Mouse (Mus musculus) right cerebral cortex, postnatal 4 days (tissue): ENCODE data around the gene Impdh2.

Experiments
- DNase-seq: peaks from one replicate; pipeline ENCODE4 v3.0.0-alpha.2; 2022

Gene Impdh2

DNA sequence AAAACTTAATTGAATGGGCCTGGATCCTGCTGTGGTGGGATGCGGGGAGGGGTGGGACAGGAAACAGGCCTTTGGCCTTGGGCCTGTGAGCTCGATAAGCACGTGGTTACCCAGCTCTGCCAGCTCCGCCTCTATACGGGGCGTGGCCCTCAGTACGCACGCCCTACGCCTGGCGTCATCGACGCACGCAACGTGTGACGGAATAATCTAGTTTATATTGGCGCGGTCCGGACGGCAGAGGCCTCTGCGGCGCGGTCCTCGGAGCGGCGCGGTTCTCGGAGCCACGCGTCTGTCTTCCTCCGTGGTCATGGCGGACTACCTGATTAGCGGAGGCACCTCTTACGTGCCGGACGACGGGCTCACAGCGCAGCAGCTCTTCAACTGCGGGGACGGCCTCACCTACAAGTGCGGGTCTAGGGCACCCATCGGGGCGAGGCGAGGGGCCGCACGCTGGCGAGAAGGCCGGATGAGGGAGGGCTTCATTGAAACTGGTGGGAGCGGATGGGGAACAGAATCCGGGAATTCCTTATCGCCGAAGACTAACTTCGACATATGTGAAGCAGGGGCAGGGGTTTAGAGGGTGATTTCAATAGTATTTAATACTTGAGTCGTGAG, at the start of gene Impdh2:
TSS of gene Impdh2 (plus strand) at position 60 of the 615 bp plus-strand sequence.
- peak; percentile 88 for DNase-seq

DNA sequence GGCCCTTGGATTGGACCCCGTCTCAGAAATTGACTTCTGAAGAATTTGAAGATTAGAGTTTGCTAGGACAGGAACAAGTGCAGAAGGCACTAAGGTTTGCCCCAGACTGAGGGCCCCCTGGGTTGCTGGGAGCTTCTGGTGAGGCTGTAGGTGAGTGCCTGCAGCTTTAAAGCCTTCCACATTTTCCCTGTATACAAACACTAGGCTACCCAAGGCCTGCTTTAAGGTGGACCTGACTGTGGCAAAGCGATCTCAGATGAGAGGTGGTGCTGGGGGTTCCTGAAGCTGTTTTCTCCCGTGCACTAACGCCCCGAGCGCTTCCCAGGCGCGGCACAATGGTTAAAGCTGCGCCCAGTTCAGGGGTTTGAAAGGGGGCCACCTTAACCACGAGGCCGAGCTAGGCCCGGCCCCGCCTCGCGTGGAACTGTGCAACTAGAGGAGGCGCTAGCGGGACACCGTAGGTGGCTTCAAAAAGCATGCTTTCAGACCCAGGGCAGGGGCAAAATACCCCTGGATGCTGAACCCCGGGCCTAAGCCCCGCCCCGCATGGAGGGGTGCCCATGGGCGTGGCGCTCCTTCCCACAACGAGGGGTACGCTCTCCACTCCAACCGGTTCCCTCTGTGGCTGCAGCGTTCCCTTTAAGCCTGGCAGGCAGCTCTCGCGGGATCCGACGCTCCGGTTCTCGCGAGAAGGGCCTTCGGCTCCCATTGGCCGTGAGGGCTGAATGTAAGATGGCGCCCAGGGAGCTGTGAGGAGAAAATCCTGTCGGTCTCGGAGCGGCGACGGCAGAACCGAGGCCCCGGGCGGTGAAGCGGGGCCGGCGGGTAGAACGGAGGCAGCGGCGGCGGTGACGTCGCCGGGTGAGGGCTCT, 43.5 kb upstream of the Impdh2 start, which contains the start of gene Qrich1:
TSS of gene Qrich1 (plus strand) at position 427 of the 872 bp plus-strand sequence.
- peak; percentile 92 for DNase-seq

DNA sequence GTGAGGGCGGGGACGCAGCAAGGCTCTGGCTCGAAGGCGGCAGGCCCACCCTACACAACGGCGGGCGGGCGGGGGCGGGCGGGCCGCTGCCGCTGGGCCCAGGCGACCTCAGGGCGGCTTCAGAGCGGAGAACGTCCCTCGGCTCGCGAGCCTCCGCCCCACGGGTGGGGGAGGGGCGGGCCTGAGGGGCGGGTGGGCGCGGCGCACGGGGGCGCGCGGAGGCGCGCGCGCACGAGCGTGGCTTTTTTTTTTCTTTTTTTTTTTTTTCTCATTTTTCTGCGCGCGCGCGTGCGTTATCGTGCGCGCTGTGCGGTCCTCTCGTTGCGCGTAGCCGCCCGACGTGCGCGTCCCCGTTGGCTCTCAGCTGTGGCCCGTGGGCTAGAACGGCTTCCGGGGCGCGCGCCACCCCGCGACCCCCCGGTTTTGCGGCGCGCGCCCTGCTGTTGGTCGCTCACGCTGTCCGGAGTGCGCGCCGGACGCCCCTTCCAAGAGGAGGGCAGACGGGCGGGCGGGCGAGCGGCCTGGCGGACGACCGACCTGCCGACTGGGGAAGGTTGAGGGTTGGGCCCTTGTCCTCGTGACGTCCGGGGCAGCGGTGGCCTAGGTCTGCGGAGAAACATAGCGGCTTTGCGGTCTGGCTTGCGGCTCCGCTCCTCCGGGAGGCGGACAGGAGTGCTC, 42.7 kb upstream of the Impdh2 start:
- peak; percentile 90 for DNase-seq

DNA sequence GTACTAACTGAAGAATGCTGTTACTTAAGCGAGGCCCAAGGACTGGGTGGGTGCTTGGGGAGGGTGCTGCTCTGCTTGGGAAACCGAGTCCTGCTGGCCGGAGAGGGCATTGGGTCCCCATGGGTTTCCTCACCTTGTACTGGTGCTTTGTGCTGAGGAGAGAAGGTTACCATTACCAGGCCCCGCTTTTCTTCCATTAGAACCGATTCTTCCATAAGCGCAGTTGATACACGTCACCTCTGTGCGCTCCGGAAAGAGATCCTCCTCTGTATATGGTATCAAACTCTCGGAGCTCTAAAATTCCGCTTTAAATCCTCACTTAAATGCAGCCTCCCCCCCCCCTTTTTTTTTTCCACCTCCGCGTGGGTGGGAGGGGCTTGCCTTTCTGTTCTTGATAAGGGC, 42.2 kb upstream of the Impdh2 start:
- DNase-seq = peak; percentile 25

DNA sequence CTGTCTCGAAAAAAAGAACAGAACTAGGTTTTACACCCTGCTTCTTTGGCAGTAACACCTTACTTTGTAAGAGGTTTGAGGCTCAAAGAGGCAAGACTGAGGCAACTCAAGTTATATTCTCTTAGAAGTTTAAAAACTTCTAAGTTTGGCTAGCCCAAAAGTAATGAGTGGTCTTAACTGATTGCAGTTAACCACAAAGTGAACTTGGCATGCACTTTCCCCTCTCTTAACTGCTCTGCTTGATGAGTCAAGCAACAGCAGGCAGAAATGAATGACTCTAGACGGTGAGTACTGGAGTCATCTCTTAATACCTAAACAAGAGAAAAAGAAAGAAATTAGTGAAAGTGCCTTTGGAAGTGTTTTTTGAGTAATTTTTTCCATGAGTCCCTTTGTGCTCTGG, 38.5 kb upstream of the Impdh2 start:
- no peak for DNase-seq

DNA sequence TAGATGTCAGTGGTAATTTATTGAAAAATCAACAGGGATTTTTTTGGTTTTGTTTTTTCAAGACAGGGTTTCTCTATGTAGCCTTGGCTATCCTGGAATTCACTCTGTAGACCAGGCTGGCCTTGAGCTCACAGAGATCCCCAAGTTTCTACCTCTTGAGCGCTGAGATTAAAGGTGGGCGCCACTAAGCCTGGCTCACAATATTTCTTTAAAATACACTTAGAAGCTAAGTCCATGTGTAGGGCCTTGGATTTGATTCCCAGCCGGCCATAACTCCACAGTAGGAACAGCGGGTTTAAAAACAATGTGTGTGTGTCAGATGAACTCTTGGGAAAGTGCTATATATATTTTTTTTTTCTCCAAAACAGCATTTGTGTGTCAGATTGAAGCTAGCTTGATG, 36.7 kb upstream of the Impdh2 start:
- DNase-seq = no peak

DNA sequence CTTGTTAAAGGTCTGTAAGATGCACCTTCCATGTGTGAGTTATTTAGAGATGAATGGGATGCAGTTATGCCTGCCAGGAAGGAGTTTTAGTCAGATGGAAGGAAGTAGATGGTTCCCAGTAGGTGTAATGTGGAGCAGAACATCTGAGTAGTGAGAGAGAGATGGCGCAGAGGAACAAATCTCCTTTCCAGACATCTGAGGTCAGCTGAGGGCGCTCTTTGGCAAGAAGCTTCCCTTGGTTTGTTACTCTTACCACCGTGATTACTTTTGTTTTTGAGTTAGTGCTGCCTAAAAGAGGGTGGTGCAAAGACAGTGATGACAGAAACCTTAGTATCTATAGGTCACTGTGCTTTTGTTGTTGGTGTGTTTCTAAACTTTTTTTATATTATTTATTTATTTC, 34.7 kb upstream of the Impdh2 start:
- no peak for DNase-seq

DNA sequence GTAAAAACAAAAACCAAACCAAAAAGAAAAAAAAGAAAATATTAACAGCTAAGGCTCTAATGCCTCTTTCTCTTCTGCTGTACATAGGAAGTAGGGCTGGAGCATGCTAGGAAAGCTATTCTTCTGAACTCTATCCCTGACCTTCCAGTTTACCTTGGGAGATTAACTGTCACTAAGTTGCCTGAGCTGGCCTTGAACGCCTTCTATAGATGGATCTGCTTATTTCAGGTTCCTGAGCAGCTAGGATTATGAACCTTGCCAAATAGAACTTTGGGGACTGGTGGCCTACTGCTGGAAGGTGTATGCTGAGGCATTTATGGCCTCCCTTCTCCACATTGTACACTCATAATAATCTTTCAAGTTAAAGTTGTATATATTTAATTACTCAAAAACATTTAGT, 29.1 kb upstream of the Impdh2 start:
- no peak for DNase-seq

DNA sequence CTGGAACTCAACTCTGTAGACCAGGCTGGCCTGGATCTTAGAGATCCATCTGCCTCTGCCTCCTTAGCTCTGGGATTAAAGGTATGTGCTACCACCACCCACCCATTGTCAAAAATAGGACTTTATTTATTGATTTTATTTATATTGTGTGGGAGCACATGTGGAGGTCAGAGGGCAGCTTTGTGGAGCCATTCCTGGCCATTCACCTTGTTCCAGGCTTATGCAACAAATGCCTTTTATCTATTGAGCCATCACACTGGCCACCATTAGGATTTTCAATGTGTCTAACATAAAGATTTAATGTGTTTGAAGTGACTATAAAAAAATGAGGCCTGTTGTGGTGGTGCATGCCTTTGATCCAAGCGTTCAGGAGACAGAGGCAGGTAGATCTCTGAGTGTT, 28.6 kb upstream of the Impdh2 start:
- no peak for DNase-seq

DNA sequence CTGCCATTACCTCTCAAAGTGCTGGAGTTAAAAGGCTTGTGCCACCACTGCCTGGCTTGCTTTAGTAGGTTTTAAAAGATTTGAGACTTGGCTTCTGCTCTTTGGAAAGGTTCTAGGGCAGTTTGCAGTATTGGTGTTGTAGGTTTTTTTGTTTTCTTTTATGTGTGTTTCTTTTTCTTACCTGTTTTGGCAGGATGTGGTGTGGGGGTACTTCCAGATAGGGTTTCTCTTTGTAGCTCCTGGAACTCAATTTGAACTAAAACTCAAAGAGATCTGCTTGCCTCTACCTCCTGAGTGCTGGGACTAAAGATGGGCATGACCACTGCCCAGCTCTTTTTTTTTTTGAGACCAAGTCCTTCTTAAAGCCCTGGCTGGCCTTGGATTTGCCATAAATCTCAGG, 19.2 kb upstream of the Impdh2 start:
- no peak for DNase-seq

DNA sequence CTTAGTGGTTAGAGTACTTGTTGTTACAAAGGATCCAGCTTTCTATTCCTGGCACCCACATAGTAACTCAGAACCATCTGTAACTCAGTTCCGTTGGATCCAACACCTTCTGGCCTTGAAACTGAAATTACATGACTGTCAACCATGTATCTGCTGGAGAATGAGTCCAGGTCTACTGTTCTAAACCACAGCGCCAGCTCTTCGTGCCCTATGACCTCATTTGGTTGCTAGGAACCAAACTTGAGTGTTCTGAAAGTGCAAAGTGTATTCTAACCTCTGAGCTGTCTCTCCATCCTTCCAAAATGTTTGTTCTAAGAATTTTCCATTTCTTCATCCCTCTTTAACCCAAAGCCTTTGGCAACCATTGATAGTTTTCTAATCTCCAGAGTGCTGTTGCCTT, 14.1 kb upstream of the Impdh2 start:
- no peak for DNase-seq

DNA sequence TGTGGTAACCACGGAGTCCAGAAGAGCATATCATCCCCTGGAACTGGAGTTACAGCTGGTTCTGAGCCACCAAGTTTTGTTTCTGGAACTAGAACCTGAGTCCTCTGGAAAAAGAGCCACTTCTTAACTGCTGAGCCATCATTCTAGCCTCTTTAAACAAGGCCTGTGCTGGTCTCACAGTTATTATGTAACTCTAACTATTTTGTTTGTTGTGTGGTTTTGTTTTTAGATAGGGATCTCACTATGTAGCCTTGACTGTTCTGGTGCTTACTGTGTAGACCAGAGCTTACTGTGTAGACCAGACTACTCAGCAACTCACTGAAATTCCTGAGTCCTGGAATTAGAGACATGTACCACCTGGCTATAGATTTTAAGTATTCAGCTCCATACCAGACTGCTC, 13.2 kb upstream of the Impdh2 start:
- no peak for DNase-seq

DNA sequence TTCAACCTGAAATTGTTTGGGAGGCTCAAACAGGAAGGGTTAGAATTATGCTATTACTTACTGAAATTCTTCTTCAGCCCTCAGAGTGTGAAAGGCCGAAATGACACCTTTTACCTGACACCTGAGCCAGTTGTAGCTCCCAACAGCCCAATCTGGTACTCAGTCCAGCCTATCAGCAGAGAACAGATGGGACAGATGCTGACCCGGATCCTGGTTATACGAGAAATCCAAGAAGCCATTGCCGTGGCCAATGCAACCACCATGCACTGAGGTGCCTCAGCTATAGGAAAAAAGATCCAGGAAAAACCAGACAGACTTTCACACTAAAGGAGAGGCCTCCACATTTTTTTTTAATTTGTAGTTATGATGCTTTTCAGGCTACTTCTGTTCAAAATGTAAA, 917 bp upstream of the Impdh2 start:
- DNase-seq = no peak

DNA sequence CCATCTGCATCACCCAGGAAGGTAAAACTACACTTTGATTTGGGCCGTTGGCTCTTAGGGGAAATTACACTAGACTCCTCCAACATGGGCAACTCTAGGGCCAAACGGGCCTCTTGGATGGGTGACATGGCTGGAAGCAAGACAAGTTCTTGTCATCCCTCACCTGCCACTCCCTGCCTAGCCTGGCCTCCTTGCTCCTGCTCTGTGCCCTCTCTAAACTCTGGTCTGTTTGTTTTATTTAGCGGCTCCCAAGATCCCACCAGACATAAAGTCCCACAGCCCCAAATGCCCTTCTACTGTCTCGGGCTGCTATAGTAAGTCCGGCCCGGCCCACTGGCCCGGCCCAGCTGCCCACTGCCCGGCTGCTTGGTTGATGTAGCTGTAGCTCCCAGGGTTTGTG, 3.6 kb downstream of the Impdh2 start:
- no peak for DNase-seq

DNA sequence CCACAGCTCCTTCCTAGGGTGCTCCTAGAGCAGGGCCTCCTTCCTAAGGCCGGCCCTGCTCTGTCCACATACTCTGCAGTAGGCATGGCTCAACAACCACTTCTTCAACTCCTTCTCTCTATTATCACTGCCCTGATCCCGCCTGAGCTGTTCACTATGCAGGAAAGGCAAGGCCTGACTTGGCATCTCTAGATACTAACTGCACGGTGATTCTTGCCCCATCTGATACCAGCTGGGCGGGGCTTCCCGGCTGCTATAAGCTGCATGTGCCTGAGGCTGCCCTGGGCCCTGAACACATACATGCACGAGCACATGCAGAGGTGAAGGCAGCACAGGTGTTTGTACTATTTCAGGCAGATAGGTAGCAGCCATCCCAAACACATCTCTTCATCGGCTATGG, 4.0 kb downstream of the Impdh2 start:
- no peak for DNase-seq

DNA sequence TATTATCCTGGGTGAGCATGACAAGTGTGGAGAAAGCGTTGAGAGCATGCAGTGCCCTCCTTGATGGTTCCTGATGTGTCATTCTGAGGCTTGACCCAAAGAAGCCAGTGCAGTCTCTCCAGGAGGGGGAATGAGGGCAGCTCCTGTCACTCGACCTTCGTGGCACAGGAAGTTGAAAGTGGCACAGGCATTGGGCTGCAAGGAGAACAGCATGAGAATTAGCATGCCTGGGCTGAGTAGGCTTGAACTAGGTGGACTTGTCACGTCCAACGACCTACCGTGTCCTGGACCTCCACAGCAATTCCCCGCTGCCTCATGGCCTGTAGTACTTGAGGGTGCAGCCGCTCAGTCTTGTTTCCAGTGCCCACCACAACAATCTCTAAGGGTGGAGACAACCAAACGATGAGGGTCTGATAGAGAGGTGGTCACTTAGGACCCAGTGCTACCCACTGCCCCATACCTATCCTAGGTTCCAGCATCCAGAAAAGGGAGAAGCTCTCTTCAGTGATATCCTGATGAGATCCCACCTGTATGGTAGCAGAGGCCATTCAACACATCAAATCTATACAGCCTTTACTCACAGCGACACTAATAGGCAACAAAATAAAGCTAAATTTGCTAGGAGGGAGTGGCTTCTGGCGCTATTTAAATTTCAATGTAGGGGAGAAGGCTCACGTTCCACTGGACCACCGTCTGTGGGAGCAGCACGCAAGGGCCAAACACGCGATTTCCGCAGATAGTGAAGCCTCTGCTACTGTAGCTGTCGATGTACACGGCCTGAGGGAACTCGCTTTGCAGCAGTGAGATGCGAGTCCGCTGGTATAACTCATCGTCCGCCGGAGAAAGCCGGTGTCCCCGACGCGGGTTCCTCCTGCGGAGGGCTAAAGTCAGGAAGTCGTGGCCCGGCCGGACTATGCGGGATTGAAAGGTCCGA, 6.1 kb downstream of the Impdh2 start:
- no peak for DNase-seq

DNA sequence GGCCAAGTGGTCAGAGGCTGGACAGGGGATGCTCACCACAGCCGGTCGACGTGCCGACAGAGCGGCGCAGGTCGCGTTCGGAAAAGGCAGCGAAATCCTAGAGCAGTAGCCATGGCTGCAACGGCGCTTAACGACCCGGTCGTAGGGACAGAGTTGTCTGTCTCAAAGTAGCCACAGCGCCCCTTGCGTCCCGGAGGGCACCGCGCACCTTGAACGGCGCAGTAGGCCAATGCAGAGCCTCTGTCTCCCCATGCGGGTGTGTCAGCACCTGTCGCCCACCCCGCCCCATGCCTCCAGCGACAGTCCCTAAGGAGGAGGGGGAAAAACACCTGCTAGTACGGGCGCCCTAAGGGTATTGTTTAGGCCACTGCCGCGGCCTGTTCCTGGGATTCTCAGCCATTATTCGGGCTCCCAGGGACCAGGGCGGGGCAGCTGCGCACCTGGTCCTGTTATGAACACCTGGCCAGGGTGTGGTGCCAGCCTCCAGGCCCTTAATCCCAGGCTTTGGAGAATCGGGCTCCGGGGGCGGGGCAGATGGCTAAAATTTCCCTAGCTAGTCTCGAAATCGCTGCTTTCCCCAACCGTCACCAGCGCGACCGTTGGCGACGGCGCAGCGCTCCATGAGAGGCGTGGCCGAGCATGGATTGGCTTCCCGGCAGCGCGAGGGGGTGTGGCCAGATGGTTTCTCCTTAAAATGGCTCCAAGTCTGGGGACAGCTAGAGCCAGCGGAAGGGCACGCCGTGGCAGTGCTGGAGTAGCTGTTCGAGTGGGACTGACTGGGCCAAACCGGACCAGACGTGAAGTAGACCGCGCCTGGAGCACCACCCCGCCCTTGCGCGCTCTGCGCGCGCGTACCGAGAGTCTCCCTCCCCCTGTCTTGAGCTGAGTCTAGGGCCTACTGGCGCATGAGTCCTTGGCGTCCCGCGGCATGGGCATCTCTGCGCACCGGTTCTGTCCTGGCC, 7.0 kb downstream of the Impdh2 start, which contains the start of gene Ndufaf3:
TSS of gene Ndufaf3 (minus strand) at position 620 of the 962 bp plus-strand sequence.
- DNase-seq = peak; percentile 97

DNA sequence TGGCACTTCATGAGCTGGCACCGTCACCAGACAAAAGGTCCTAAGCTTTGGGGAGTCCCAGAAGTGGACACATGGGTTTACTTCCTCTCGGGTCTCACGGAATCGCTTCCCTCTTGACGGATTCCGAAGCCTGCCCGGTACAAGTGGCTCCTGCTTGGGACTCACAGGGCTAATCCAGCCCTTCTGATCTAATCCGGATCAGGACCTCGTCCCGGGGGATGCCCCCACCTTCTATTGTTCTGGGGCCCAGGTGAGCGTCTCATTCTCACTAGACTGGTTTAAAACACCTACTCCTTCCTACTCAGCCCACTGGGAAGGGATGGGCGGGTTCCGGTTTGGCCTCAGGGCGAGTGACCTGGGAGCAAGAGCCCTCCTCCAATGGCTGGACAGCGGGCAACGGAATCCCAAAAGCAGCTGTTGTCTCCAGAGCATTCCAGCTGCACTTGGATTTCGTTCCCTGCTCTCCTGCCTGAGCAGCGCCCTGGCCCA, 7.9 kb downstream of the Impdh2 start:
- no peak for DNase-seq

DNA sequence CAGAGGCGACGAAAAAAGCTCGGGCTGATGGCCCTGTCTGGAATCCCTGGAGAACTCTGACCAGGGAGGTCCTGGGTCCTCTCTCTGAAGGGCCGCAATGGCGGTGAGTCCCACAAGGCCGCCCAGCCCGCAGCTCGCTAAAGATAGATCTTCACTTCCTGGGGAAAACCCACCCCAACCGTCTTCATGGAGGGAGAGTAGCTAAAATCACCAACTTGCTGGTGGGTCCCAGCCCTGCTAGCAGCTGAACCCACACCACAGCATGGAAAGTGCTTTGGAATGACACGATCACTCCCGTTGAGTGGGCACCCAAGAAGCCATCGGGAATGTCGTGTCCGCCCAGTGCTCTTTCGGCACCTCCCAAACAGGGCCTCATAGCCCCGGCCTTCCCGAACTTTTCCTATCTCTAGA, 8.4 kb downstream of the Impdh2 start:
- DNase-seq = no peak

DNA sequence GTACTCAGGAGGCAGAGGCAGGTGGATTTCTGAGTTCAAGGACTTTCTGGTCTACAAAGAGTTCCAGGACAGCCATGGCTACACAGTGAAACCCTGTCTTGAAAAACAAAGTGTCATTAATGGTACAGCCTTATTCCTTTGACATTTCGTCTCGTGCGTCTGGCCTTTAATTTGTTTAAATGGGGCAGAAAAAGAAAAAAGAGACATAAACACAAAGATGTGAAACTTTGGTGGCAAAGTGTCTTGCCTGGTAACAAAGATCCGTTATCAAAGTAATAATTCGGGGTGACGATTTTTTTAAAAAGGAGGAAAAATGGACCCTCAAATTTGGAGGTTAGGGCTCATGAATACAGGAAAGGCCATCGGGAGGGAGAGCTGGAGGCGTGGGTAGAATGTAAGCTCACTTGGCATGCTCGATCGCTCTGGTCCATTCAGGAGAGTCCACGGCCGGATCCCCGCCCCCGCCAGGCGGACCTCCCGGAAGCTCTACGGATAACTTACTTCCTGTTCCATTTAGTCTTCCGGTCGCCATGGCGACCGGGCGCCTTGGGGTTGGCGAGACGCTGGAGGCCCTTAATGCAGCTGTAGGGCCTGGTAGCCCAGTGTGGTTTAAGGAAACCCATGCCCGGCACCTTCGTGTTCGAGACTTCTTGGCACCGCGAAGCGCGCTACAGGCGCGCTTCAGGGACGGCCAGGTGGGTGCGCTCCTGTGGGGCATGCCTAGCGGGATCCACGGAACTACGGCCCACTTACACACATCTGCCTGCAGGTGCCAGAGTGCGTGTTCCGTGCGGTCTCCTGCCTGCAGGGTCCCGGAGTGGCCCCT, 9.5 kb downstream of the Impdh2 start, which contains the start of gene Dalrd3:
TSS of gene Dalrd3 (plus strand) at position 506 of the 826 bp plus-strand sequence.
- peak; percentile 88 for DNase-seq
